Mouse (Mus musculus): ENCODE results near the gene Stat5a. TPM values are rescaled to one million over a fixed set of nuclear protein-coding genes. Genes with fewer than 3 reads are reported as not detected.

The Stat5a gene
- polyA plus RNA-seq, 1 experiment = 4.0 TPM

DNA sequence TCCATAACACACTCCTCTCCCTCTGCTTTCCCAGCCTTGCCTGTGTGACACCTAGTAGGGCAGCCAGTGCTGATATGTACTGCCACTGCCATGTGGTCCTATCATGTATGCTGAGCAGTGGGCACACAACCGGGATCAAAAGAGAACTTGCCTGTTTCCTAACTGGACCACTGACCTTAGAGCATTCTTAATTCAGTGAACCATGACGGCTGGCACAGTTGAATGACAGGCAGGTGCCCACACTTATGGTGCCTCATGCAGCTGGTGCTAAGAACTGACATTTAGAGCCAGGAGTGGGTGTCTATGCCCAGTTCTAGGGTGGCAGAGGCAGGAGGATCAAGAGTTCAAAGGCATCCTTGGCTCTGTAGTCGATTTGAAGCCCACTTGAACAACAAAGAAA, 16.6 kb downstream of the Stat5a start:
- H3K27ac ChIP-seq (ENCODE audit: control insufficient read depth, insufficient read depth, low read depth, low read length) = no peak overlapping the region
- no peak overlapping the region for H3K4me3 ChIP-seq (ENCODE audit: control insufficient read depth, low read depth, low read length)
- no peak for TF ChIP-seq POLR2A (IDR thresholded peaks at IDR 0.05; ENCODE audit: control insufficient read depth, low read depth, low read length)
- TF ChIP-seq CTCF (IDR thresholded peaks at IDR 0.05; ENCODE audit: control insufficient read depth, insufficient read depth, insufficient replicate concordance, low read depth, low read length) = no peak
- no peaks in the 10 kb centered on the region for H3K27me3 ChIP-seq (ENCODE audit: control insufficient read depth, insufficient read depth, low read length)
- H3K36me3 ChIP-seq (ENCODE audit: control insufficient read depth, insufficient read depth, low read length) = no peaks in the 10 kb centered on the region
- peaks cover 11% of the 10 kb centered on the region for H3K4me1 ChIP-seq (ENCODE audit: control insufficient read depth, insufficient read depth, low read length)

DNA sequence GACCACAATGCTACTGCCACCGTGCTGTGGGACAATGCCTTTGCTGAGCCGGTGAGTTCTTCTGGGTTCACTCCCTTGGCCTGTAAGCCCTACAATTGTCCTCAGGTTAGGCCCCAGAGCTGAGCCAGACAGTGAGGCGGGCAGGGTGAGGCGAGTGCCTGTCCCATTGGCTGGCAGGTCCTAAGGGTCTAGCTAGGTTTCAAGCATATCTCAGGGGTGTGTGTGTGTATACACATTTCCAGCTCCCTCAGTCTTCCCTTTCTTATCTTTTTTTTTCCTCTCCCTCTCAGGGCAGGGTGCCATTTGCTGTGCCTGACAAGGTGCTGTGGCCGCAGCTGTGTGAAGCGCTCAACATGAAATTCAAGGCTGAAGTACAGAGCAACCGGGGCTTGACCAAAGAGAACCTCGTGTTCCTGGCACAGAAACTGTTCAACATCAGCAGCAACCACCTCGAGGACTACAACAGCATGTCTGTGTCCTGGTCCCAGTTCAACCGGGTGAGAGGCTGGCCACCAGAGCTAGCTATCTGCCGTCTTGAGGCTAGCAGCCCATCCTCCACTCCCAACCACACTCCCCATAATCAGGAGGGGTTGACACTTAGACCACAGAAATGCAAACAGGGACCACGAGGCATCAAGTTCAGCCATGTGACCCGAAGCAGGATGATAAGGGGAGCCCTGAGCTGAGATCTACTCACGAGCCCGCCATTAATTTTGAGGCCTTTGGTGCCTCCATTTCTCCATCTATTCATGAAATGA, 20.3 kb downstream of the Stat5a start:
- Histone ChIP-seq H3K27me3 (ENCODE audit: control insufficient read depth, insufficient read depth, low read length) (no peaks in the 10 kb centered on the region), H3K4me1 (ENCODE audit: control insufficient read depth, insufficient read depth, low read length) (peaks cover 21% of the 10 kb centered on the region), H3K4me3 (ENCODE audit: control insufficient read depth, low read depth, low read length) (peak overlapping the region; percentile 88; the same call in 1 of the 2 replicates), H3K36me3 (ENCODE audit: control insufficient read depth, insufficient read depth, low read length) (no peaks in the 10 kb centered on the region), H3K27ac (ENCODE audit: control insufficient read depth, insufficient read depth, low read depth, low read length) (no peak overlapping the region)
- TF ChIP-seq CTCF (IDR thresholded peaks at IDR 0.05; ENCODE audit: control insufficient read depth, insufficient read depth, insufficient replicate concordance, low read depth, low read length) = no peak
- TF ChIP-seq POLR2A (IDR thresholded peaks at IDR 0.05; ENCODE audit: control insufficient read depth, low read depth, low read length) = no peak

DNA sequence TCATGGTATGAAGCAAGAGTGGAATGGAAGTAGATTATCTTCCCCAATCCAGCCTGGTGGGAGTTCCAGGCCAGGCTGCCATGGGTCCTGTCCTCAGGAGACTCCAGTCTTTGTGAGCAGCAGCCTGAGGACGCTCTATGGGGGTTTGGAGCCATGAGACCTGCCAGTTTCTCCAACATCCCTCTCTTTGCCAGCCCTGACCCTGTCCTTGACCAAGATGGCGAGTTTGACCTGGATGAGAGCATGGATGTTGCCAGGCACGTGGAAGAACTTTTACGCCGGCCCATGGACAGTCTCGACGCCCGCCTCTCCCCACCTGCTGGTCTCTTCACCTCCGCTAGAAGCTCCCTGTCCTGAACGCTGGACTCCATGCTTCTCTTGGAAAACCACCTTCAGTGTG, 24.5 kb downstream of the Stat5a start:
- no peak for TF ChIP-seq POLR2A (IDR thresholded peaks at IDR 0.05; ENCODE audit: control insufficient read depth, low read depth, low read length)
- no peak for TF ChIP-seq CTCF (IDR thresholded peaks at IDR 0.05; ENCODE audit: control insufficient read depth, insufficient read depth, insufficient replicate concordance, low read depth, low read length)
- H3K4me3 ChIP-seq (ENCODE audit: control insufficient read depth, low read depth, low read length) = no peak overlapping the region
- no peaks in the 10 kb centered on the region for H3K36me3 ChIP-seq (ENCODE audit: control insufficient read depth, insufficient read depth, low read length)
- no peaks in the 10 kb centered on the region for H3K27me3 ChIP-seq (ENCODE audit: control insufficient read depth, insufficient read depth, low read length)
- H3K4me1 ChIP-seq (ENCODE audit: control insufficient read depth, insufficient read depth, low read length) = peaks cover 21% of the 10 kb centered on the region
- H3K27ac ChIP-seq (ENCODE audit: control insufficient read depth, insufficient read depth, low read depth, low read length) = no peak overlapping the region

GRCm38 (mm10) chr11:100885472-100885871, 26.3 kb downstream of the Stat5a start:
- H3K36me3 ChIP-seq (ENCODE audit: control insufficient read depth, insufficient read depth, low read length) = no peaks in the 10 kb centered on the region
- H3K4me1 ChIP-seq (ENCODE audit: control insufficient read depth, insufficient read depth, low read length) = peaks cover 13% of the 10 kb centered on the region
- TF ChIP-seq POLR2A (IDR thresholded peaks at IDR 0.05; ENCODE audit: control insufficient read depth, low read depth, low read length) (no peak), CTCF (IDR thresholded peaks at IDR 0.05; ENCODE audit: control insufficient read depth, insufficient read depth, insufficient replicate concordance, low read depth, low read length) (no peak)
- no peak overlapping the region for H3K27ac ChIP-seq (ENCODE audit: control insufficient read depth, insufficient read depth, low read depth, low read length)
- H3K4me3 ChIP-seq (ENCODE audit: control insufficient read depth, low read depth, low read length) = no peak overlapping the region
- no peaks in the 10 kb centered on the region for H3K27me3 ChIP-seq (ENCODE audit: control insufficient read depth, insufficient read depth, low read length)

- TF ChIP-seq POLR2A (IDR thresholded peaks at IDR 0.05; ENCODE audit: control insufficient read depth, low read depth, low read length) (no peak), CTCF (IDR thresholded peaks at IDR 0.05; ENCODE audit: control insufficient read depth, insufficient read depth, insufficient replicate concordance, low read depth, low read length) (no peak)
- no peaks in the 10 kb centered on the region for H3K36me3 ChIP-seq (ENCODE audit: control insufficient read depth, insufficient read depth, low read length)
- no peak overlapping the region for H3K4me3 ChIP-seq (ENCODE audit: control insufficient read depth, low read depth, low read length)
- H3K27me3 ChIP-seq (ENCODE audit: control insufficient read depth, insufficient read depth, low read length) = no peaks in the 10 kb centered on the region
- peaks cover 5% of the 10 kb centered on the region for H3K4me1 ChIP-seq (ENCODE audit: control insufficient read depth, insufficient read depth, low read length)
- H3K27ac ChIP-seq (ENCODE audit: control insufficient read depth, insufficient read depth, low read depth, low read length) = no peak overlapping the region
Measured at GRCm38 (mm10) chr11:100886188-100886740, 27.1 kb downstream of the Stat5a start.

DNA sequence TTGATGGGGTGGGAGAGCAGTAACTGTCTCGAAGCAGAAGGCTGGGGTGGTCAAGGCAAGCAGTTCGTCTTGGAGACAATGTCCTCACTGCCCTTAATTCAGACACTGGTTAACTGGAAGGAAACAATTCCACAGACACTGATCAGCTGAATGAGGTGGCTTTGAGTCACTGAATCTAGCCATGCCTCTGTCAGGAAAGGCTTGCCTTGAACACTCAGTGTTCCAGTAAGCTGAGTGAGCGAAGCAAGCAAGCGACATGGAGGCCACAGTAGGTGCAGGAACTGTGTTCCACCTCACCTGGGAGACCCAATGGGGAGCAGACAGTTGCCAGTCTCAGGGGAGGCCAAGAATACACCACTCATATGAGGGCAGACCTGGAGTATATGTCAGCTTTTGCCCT, 28.1 kb downstream of the Stat5a start:
- no peaks in the 10 kb centered on the region; the same call in 1 of the 2 replicates for H3K4me1 ChIP-seq (ENCODE audit: control insufficient read depth, insufficient read depth, low read length)
- H3K27ac ChIP-seq (ENCODE audit: control insufficient read depth, insufficient read depth, low read depth, low read length) = no peak overlapping the region
- H3K27me3 ChIP-seq (ENCODE audit: control insufficient read depth, insufficient read depth, low read length) = no peaks in the 10 kb centered on the region
- no peak overlapping the region for H3K4me3 ChIP-seq (ENCODE audit: control insufficient read depth, low read depth, low read length)
- H3K36me3 ChIP-seq (ENCODE audit: control insufficient read depth, insufficient read depth, low read length) = no peaks in the 10 kb centered on the region
- TF ChIP-seq CTCF (IDR thresholded peaks at IDR 0.05; ENCODE audit: control insufficient read depth, insufficient read depth, insufficient replicate concordance, low read depth, low read length) = no peak
- TF ChIP-seq POLR2A (IDR thresholded peaks at IDR 0.05; ENCODE audit: control insufficient read depth, low read depth, low read length) = no peak

DNA sequence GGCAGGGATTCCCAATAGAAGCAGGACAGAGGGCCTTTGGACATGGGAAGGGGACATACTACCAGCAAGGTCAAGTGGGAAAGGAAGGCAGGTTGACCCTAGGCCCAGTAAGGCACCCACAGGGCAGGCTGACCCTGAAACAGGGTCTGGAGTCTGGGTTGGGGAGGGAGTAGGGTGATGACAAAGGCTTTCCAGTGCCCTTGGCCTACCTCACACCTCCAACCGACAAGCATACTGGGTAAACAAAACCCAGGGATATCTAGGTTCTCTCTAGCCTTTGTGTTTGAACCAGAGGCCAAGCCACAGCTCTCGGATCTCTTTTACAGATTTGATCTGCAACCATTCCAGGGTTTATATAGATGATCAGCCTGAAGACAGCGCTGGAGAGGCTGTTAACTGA, 28.6 kb downstream of the Stat5a start:
- Histone ChIP-seq H3K4me3 (ENCODE audit: control insufficient read depth, low read depth, low read length) (no peak overlapping the region), H3K36me3 (ENCODE audit: control insufficient read depth, insufficient read depth, low read length) (no peaks in the 10 kb centered on the region), H3K27ac (ENCODE audit: control insufficient read depth, insufficient read depth, low read depth, low read length) (no peak overlapping the region), H3K4me1 (ENCODE audit: control insufficient read depth, insufficient read depth, low read length) (no peaks in the 10 kb centered on the region), H3K27me3 (ENCODE audit: control insufficient read depth, insufficient read depth, low read length) (no peaks in the 10 kb centered on the region)
- TF ChIP-seq POLR2A (IDR thresholded peaks at IDR 0.05; ENCODE audit: control insufficient read depth, low read depth, low read length) = no peak
- no peak for TF ChIP-seq CTCF (IDR thresholded peaks at IDR 0.05; ENCODE audit: control insufficient read depth, insufficient read depth, insufficient replicate concordance, low read depth, low read length)

Data from testis, adult 2 months (tissue).